Mouse (Mus musculus) kidney, postnatal 0 days (tissue): Measurements from ENCODE around the gene C87499. TPM values are rescaled to one million over a fixed set of nuclear protein-coding genes. Genes with fewer than 3 reads are reported as not detected.

Experiments used
- ATAC-seq: fragments of 200-750 bp; cut with Nextera tagmentation; replicated peaks from 2 replicates; pipeline ENCODE4 v1.8.0; 2017; ENCODE audit warnings: low read depth, moderate number of reproducible peaks, moderate TSS enrichment, moderate library complexity; ENCODE audit not compliant: low FRiP score
- DNase-seq: peaks from one replicate; pipeline ENCODE4 v3.0.0-alpha.2; 2016; ENCODE audit warnings: low spot score
- H3K27ac ChIP-seq: fragments of 300-500 bp; sonication (generic); 2 replicates; pipeline ENCODE4 v1.5.1; 2014; ENCODE audit warnings: mild to moderate bottlenecking
- H3K27me3 ChIP-seq: fragments of 300-500 bp; sonication (generic); 2 replicates; pipeline ENCODE4 v1.6.1; 2014; ENCODE audit warnings: low read length, mixed read lengths; ENCODE audit not compliant: insufficient read depth
- H3K36me3 ChIP-seq: fragments of 300-500 bp; sonication (generic); 2 replicates; pipeline ENCODE4 v1.6.1; 2014; ENCODE audit warnings: low read length, mixed read lengths; ENCODE audit not compliant: insufficient read depth
- H3K4me1 ChIP-seq: fragments of 300-500 bp; sonication (generic); replicated peaks from 2 replicates; pipeline ENCODE4 v1.6.1; 2014; ENCODE audit warnings: antibody characterized with exemption, low read length, mixed read lengths; ENCODE audit not compliant: insufficient read depth
- H3K4me2 ChIP-seq: fragments of 300-500 bp; sonication (generic); 2 replicates; pipeline ENCODE4 v1.6.1; 2014; ENCODE audit warnings: mild to moderate bottlenecking, low read length, moderate library complexity, mixed read lengths
- H3K4me3 ChIP-seq: fragments of 300-500 bp; sonication (generic); replicated peaks from 2 replicates; pipeline ENCODE4 v1.5.1; 2014; ENCODE audit warnings: low read depth, low read length
- H3K9ac ChIP-seq: fragments of 300-500 bp; sonication (generic); 2 replicates; pipeline ENCODE4 v1.6.1; 2014; ENCODE audit warnings: low read depth, low read length
- H3K9me3 ChIP-seq: fragments of 300-500 bp; sonication (generic); replicated peaks from 2 replicates; pipeline ENCODE4 v1.6.1; 2016; ENCODE audit warnings: low read length, inconsistent platforms, mixed read lengths
- CTCF ChIP-seq: IDR thresholded peaks from 2 replicates; pipeline ENCODE4 v1.5.1; 2016; ENCODE audit warnings: antibody characterized with exemption, low read depth, mild to moderate bottlenecking, moderate library complexity
- WGBS: fragments of 180-500 bp; shearing (Covaris S2); extraction: QIAGEN DNeasy Blood & Tissue Kit; methylation state at CpG from one replicate; pipeline ENCODE4 v1.1.7; 2014; 5-methylcytosine and 5-hydroxymethylcytosine counted together
- polyA plus RNA-seq: library from polyadenylated mRNA; unstranded; fragments of >200 nt; fragmentation: Nextera tagmentation; extraction: Ambion mirVana; gene quantifications from 2 replicates; pipeline ENCODE4 v1.2.1, GENCODE M21; 2015

C87499 gene
- not detected in 2 replicates for polyA plus RNA-seq

GRCm38 (mm10) chr4:88634311-88634710 lies at the start of gene C87499:
Gene C87499 (minus strand): TSS chr4:88634411.
- Histone ChIP-seq H3K36me3 (no peaks in the 10 kb centered on the region), H3K4me2 (no peak within 1 kb of the TSS), H3K27ac (no peak within 1 kb of the TSS), H3K27me3 (no peaks in the 10 kb centered on the region), H3K9ac (no peak within 1 kb of the TSS), H3K4me3 (no peak within 1 kb of the TSS), H3K4me1 (no peaks in the 10 kb centered on the region), H3K9me3 (no peaks in the 10 kb centered on the region)
- 88% methylated on average over 4 of the region's 4 CpGs for WGBS
- ATAC-seq (no peak), DNase-seq (no peak)
- no peak for TF ChIP-seq CTCF

- Histone ChIP-seq H3K9ac (no peak within 1 kb of the TSS), H3K4me1 (no peaks in the 10 kb centered on the region), H3K4me3 (no peak within 1 kb of the TSS), H3K4me2 (no peak within 1 kb of the TSS), H3K36me3 (no peaks in the 10 kb centered on the region), H3K9me3 (no peaks in the 10 kb centered on the region), H3K27ac (no peak within 1 kb of the TSS), H3K27me3 (no peaks in the 10 kb centered on the region)
- no peak for DNase-seq
- TF ChIP-seq CTCF: no peak
- WGBS: 83% methylated on average over 1 of the region's 1 CpGs
- no peak for ATAC-seq
Observed at GRCm38 (mm10) chr4:88683812-88684211, 49.6 kb upstream of the C87499 start, which contains the start of gene Ifna2. Gene Ifna2 (minus strand): TSS chr4:88683912.

- no peak overlapping the region for H3K4me2 ChIP-seq
- no peaks in the 10 kb centered on the region for H3K4me1 ChIP-seq
- DNase-seq (no peak), ATAC-seq (no peak)
- WGBS: 70% methylated on average over 3 of the region's 3 CpGs
- H3K27me3 ChIP-seq: no peaks in the 10 kb centered on the region
- H3K4me3 ChIP-seq: no peak overlapping the region
- H3K27ac ChIP-seq: no peak overlapping the region
- H3K9ac ChIP-seq: no peak overlapping the region
- no peaks in the 10 kb centered on the region for H3K9me3 ChIP-seq
- TF ChIP-seq CTCF: no peak
- H3K36me3 ChIP-seq: no peaks in the 10 kb centered on the region
Observed at GRCm38 (mm10) chr4:88681353-88681752, 47.1 kb upstream of the C87499 start.

GRCm38 (mm10) chr4:88680362-88680761 lies 46.2 kb upstream of the C87499 start:
- no peak overlapping the region for H3K27ac ChIP-seq
- peak; percentile 59 for DNase-seq

GRCm38 (mm10) chr4:88676824-88677223 lies 42.6 kb upstream of the C87499 start, which contains the start of gene Ifna16:
Gene Ifna16 (minus strand): TSS chr4:88676924.
- WGBS: 84% methylated on average over 1 of the region's 1 CpGs
- Histone ChIP-seq H3K9me3 (no peaks in the 10 kb centered on the region), H3K36me3 (no peaks in the 10 kb centered on the region), H3K27me3 (no peaks in the 10 kb centered on the region), H3K4me2 (no peak within 1 kb of the TSS), H3K4me1 (no peaks in the 10 kb centered on the region), H3K27ac (no peak within 1 kb of the TSS), H3K9ac (no peak within 1 kb of the TSS), H3K4me3 (no peak within 1 kb of the TSS)
- DNase-seq (no peak), ATAC-seq (no peak)
- no peak for TF ChIP-seq CTCF

More at GRCm38 (mm10) chr4:88680362-88680761, 46.2 kb upstream of the C87499 start:
- Histone ChIP-seq H3K36me3 (no peaks in the 10 kb centered on the region), H3K9me3 (no peaks in the 10 kb centered on the region), H3K4me1 (no peaks in the 10 kb centered on the region), H3K27me3 (no peaks in the 10 kb centered on the region), H3K9ac (no peak overlapping the region), H3K4me3 (no peak overlapping the region), H3K4me2 (no peak overlapping the region)
- TF ChIP-seq CTCF: peak; percentile 70
- 48% methylated on average over 8 of the region's 8 CpGs for WGBS
- ATAC-seq: no peak

- H3K9ac ChIP-seq: no peak overlapping the region
- H3K36me3 ChIP-seq: no peaks in the 10 kb centered on the region
- H3K4me2 ChIP-seq: no peak overlapping the region
- no peak overlapping the region for H3K27ac ChIP-seq
- H3K4me3 ChIP-seq: no peak overlapping the region
- H3K4me1 ChIP-seq: no peaks in the 10 kb centered on the region
- WGBS: 39% methylated on average over 1 of the region's 1 CpGs
- TF ChIP-seq CTCF: no peak
- no peaks in the 10 kb centered on the region for H3K27me3 ChIP-seq
- no peak for ATAC-seq
- DNase-seq: no peak
- no peaks in the 10 kb centered on the region for H3K9me3 ChIP-seq
Observed at GRCm38 (mm10) chr4:88655461-88655860, 21.2 kb upstream of the C87499 start.

- H3K9ac ChIP-seq: no peak overlapping the region
- no peaks in the 10 kb centered on the region for H3K9me3 ChIP-seq
- H3K27me3 ChIP-seq: no peaks in the 10 kb centered on the region
- no peak for DNase-seq
- H3K27ac ChIP-seq: no peak overlapping the region
- ATAC-seq: no peak
- no peak for TF ChIP-seq CTCF
- H3K36me3 ChIP-seq: no peaks in the 10 kb centered on the region
- WGBS: 78% methylated on average over 3 of the region's 3 CpGs
- no peak overlapping the region for H3K4me2 ChIP-seq
- H3K4me3 ChIP-seq: no peak overlapping the region
- no peaks in the 10 kb centered on the region for H3K4me1 ChIP-seq
Observed at GRCm38 (mm10) chr4:88653644-88654043, 19.4 kb upstream of the C87499 start.
